Mouse (Mus musculus) layer of hippocampus, adult 8-10 months (tissue): Measurements from ENCODE around the gene Gm6676. TPM values are rescaled to one million over a fixed set of nuclear protein-coding genes. Genes with fewer than 3 reads are reported as not detected.
"Not testable (repeated sequence)": the region's sequence is repeated elsewhere in the genome, so short reads cannot be mapped to it uniquely, and the experiment has no call there.

Source experiments
- DNase-seq, 2 experiments: peaks; one replicate each; pipeline ENCODE4 v3.0.0; 2022; ENCODE audit warnings: low spot score in 2 of 2
- total RNA-seq, 4 experiments: library from RNA; stranded (reverse); gene quantifications; 2 replicates each; pipeline ENCODE4 v1.2.4; 2022

The Gm6676 gene
- not detected for total RNA-seq

GRCm38 (mm10) chr14:7125312-7125711 lies at the start of gene Gm6676:
Gene Gm6676 (minus strand): TSS chr14:7125412.
- not testable (repeated sequence) for DNase-seq

- not testable (repeated sequence) for DNase-seq
Observed at GRCm38 (mm10) chr14:7174483-7174971, 49.3 kb upstream of the Gm6676 start, which contains the start of gene Gm3512. Gene Gm3512 (minus strand): TSS chr14:7174533.

GRCm38 (mm10) chr14:7105124-7105802 lies 19.9 kb downstream of the Gm6676 start:
- not testable (repeated sequence) for DNase-seq

GRCm38 (mm10) chr14:7100521-7100920 lies 24.7 kb downstream of the Gm6676 start, which contains the start of gene Gm3696:
Gene Gm3696 (minus strand): TSS chr14:7100621.
- DNase-seq: not testable (repeated sequence)

Other genes with a start within 250 kb of the Gm6676 start
- 1 to 10 TPM in 3 of 4 experiments, under 1 TPM in 1; 0.72 to 2.0 (median 1.8) TPM for gene Gm3667, start 235.4 kb downstream of the Gm6676 start, total RNA-seq
- gene Gm6356, start 151.6 kb downstream of the Gm6676 start, total RNA-seq: not detected
- under 1 TPM in 3 of 4 experiments, not detected in 1; 0.32 to 0.63 (median 0.55) TPM for gene Gm10406, start 98.0 kb downstream of the Gm6676 start, total RNA-seq
- not detected for gene Gm3685, start 80.4 kb downstream of the Gm6676 start, total RNA-seq
- gene Gm3696, start 24.8 kb downstream of the Gm6676 start, total RNA-seq: 1 to 10 TPM; 1.2 to 5.0 (median 2.3) TPM
- gene Gm3512, start 49.1 kb upstream of the Gm6676 start, total RNA-seq: 1 to 10 TPM; 1.5 to 2.1 (median 1.8) TPM
- not detected for gene Gm16434, start 69.1 kb upstream of the Gm6676 start, total RNA-seq
- not detected for gene Gm3727, start 139.3 kb upstream of the Gm6676 start, total RNA-seq
- gene Gm3739, start 189.6 kb upstream of the Gm6676 start, total RNA-seq: under 1 TPM; 0.47 to 0.91 (median 0.82) TPM
- gene Gm5797, start 207.0 kb upstream of the Gm6676 start, total RNA-seq: not detected
- gene Gm8374, start 239.7 kb upstream of the Gm6676 start, total RNA-seq: not detected